Mouse (Mus musculus): ENCODE measurements around the gene Zfp281. TPM values are rescaled to one million over a fixed set of nuclear protein-coding genes. Genes with fewer than 3 reads are reported as not detected.

The Zfp281 gene
- polyA plus RNA-seq, 1 experiment, result 4.0 TPM

DNA sequence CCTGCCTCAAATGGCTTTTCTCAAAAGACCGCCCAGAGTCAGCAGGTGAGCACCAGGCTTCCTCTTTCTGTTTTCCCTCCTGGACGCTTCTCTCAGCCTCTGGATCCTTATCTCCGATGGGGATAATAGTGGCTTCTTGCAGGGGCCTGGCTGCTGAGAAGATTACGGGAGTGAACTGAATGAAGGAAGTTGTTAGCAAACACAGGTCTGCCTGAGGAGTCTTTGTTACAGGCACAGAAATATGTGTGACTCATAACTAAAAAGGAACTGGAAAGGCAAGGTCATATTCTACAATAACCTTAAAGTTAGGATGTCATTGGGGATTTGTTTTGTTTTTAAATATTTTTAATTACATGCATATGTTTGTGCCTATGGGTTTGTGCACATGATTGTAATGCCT is 48.6 kb downstream of the Zfp281 start:
- Histone ChIP-seq H3K4me2 (ENCODE audit: low read depth) (no peak overlapping the region), H3ac (ENCODE audit: control insufficient read depth, insufficient read length) (no peak overlapping the region), H3K27me3 (ENCODE audit: control insufficient read depth, insufficient read depth, insufficient read length) (no peaks in the 10 kb centered on the region), H3K79me2 (ENCODE audit: control insufficient read depth, insufficient read depth) (no peaks in the 10 kb centered on the region), H3K4me3 (no peak overlapping the region), H3K36me3 (ENCODE audit: control insufficient read depth, insufficient read depth) (no peaks in the 10 kb centered on the region)
- TF ChIP-seq MAX (IDR thresholded peaks at IDR 0.05; ENCODE audit: low read depth) (no peak), TCF12 (IDR thresholded peaks at IDR 0.05; ENCODE audit: insufficient read depth, poor library complexity, severe bottlenecking) (no peak), MYOD1 (IDR thresholded peaks at IDR 0.05; ENCODE audit: control insufficient read depth in 1 of 3, insufficient read length in 2 of 3, low read depth in 2 of 3) (no peak), MYOG (IDR thresholded peaks at IDR 0.05; ENCODE audit: control insufficient read depth in 1 of 3, insufficient read depth in 1 of 3, insufficient read length in 2 of 3, low read depth in 2 of 3) (no peak), USF1 (IDR thresholded peaks at IDR 0.05; ENCODE audit: low read depth) (no peak), TCF3 (IDR thresholded peaks at IDR 0.05; ENCODE audit: insufficient read length, low read depth) (no peak), REST (IDR thresholded peaks at IDR 0.05; ENCODE audit: insufficient read depth, insufficient read length) (no peak), POLR2AphosphoS2 (IDR thresholded peaks at IDR 0.05; ENCODE audit: insufficient read length, low read depth) (no peak)

DNA sequence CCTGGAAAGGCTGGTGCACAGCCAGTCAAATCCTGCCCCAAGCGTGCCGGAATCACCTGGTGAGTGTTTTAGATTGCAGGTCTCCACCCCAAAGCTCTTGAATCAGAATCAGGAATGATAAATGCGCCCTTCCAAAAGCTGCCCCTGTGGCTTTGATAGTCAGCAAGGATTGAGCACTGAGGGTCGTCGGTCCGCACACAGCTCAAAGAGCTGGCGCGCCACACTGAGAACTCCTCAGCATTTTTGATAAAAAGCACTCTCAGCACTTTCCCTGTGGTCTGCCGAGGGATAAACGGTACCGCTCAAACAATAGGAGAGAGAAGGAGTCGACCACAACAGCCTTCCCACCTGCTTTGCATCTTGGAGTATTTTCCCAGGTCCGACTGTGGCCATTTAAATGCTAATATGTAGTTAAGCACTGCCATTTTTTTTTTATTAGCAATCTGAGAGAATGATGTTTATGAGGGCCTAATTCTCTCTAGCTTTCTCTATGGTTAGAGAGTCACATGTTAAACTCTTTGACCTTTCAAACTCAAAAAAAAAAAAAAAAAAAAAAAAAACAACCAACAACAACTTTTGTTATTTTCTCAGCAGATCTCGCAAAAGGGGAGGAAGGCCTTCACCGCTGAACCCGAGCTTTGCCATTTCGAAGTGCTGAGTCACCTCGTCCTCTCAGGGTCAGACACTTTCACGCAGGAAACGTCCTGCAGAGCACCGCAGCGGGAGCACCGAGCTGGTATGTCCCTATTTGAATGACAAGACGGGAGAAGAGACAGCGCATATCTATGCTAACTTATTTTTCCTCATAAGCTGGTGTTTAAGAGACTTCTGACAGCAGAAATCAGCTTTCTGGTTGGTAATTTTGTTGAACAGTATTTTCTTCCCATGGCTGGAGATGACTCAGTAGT is 50.1 kb downstream of the Zfp281 start:
- H3ac ChIP-seq (ENCODE audit: control insufficient read depth, insufficient read length), result no peak overlapping the region
- H3K36me3 ChIP-seq (ENCODE audit: control insufficient read depth, insufficient read depth), result no peaks in the 10 kb centered on the region
- no peak overlapping the region for H3K4me3 ChIP-seq
- no peaks in the 10 kb centered on the region for H3K27me3 ChIP-seq (ENCODE audit: control insufficient read depth, insufficient read depth, insufficient read length)
- TF ChIP-seq CEBPB (IDR thresholded peaks at IDR 0.05; ENCODE audit: insufficient read depth, poor library complexity, severe bottlenecking) (no peak), SRF (IDR thresholded peaks at IDR 0.05; ENCODE audit: control insufficient read depth, insufficient read length, low read depth) (no peak), POLR2A (IDR thresholded peaks at IDR 0.05; ENCODE audit: insufficient read length, low read depth) (no peak), MYOD1 (IDR thresholded peaks at IDR 0.05; ENCODE audit: control insufficient read depth in 1 of 3, insufficient read length in 2 of 3, low read depth in 2 of 3) (no peak), USF1 (IDR thresholded peaks at IDR 0.05; ENCODE audit: low read depth) (no peak), POLR2AphosphoS2 (IDR thresholded peaks at IDR 0.05; ENCODE audit: insufficient read length, low read depth) (no peak), TCF3 (IDR thresholded peaks at IDR 0.05; ENCODE audit: insufficient read length, low read depth) (no peak), REST (IDR thresholded peaks at IDR 0.05; ENCODE audit: insufficient read depth, insufficient read length) (no peak), MAX (IDR thresholded peaks at IDR 0.05; ENCODE audit: low read depth) (no peak), MYOG (IDR thresholded peaks at IDR 0.05; ENCODE audit: control insufficient read depth in 1 of 3, insufficient read depth in 1 of 3, insufficient read length in 2 of 3, low read depth in 2 of 3) (no peak), TCF12 (IDR thresholded peaks at IDR 0.05; ENCODE audit: insufficient read depth, poor library complexity, severe bottlenecking) (no peak), E2F4 (IDR thresholded peaks at IDR 0.05; ENCODE audit: insufficient read depth) (no peak)
- no peak overlapping the region for H3K4me2 ChIP-seq (ENCODE audit: low read depth)
- H3K79me2 ChIP-seq (ENCODE audit: control insufficient read depth, insufficient read depth), result no peaks in the 10 kb centered on the region

DNA sequence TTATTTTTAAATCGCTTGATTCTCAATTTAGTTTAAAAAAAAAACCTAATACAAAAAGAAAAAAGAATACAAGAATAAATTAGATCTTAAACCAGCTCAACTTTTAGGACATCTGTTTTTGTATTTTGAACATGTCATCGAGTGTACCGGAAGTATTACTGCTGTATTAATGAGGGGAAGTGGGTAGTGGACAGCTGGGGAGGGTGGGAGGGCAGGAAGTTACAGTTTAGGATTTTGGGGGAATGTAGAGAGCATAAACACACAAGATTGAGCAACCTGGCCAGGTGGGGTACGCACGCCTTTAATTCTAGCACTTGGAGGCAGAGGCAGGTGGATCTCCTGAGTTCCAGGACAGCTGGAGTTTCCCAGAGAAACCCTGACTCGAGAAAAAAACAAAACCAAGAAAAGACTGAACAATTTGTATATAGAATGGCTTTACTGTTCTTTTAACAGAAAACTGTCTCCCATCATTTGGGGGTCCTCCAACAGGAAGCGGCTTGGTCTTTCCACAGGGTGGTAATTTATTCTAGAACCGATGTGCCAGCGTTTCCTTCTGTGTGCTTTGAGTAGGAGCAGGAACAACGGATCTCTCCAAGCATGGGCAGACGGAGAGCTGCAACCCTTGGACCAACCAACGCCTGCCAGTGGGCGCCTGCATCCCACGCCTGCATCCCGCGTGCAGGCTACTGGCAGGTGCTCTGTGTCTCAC is 51.2 kb downstream of the Zfp281 start:
- H3K27me3 ChIP-seq (ENCODE audit: control insufficient read depth, insufficient read depth, insufficient read length), result no peaks in the 10 kb centered on the region
- no peak overlapping the region for H3K4me3 ChIP-seq
- H3K4me2 ChIP-seq (ENCODE audit: low read depth), result no peak overlapping the region
- H3K36me3 ChIP-seq (ENCODE audit: control insufficient read depth, insufficient read depth), result no peaks in the 10 kb centered on the region
- no peaks in the 10 kb centered on the region for H3K79me2 ChIP-seq (ENCODE audit: control insufficient read depth, insufficient read depth)
- H3ac ChIP-seq (ENCODE audit: control insufficient read depth, insufficient read length), result no peak overlapping the region
- TF ChIP-seq E2F4 (IDR thresholded peaks at IDR 0.05; ENCODE audit: insufficient read depth), result no peak
- TF ChIP-seq MYOD1 (IDR thresholded peaks at IDR 0.05; ENCODE audit: control insufficient read depth in 1 of 3, insufficient read length in 2 of 3, low read depth in 2 of 3), result no peak
- TF ChIP-seq MAX (IDR thresholded peaks at IDR 0.05; ENCODE audit: low read depth), result no peak
- TF ChIP-seq MYOG (IDR thresholded peaks at IDR 0.05; ENCODE audit: control insufficient read depth in 1 of 3, insufficient read depth in 1 of 3, insufficient read length in 2 of 3, low read depth in 2 of 3), result no peak
- no peak for TF ChIP-seq TCF12 (IDR thresholded peaks at IDR 0.05; ENCODE audit: insufficient read depth, poor library complexity, severe bottlenecking)
- TF ChIP-seq POLR2AphosphoS2 (IDR thresholded peaks at IDR 0.05; ENCODE audit: insufficient read length, low read depth), result no peak
- no peak for TF ChIP-seq SRF (IDR thresholded peaks at IDR 0.05; ENCODE audit: control insufficient read depth, insufficient read length, low read depth)

DNA sequence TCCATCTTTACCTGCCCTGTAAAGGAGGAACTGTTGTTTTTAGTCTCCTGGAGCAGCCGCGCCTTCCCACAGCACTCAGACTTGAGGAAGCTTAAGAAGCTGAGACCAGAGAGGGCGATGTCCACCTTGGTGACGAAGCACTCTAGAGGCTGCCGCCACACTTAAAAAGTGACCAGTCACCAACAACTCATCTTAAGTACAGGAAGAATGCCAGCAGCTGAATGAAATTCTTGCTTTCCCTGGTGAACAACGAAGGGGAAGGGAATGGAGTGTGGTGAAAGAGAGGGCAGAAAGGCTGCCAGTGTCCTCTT is 51.7 kb downstream of the Zfp281 start:
- TF ChIP-seq USF1 (IDR thresholded peaks at IDR 0.05; ENCODE audit: low read depth), result no peak
- TF ChIP-seq SRF (IDR thresholded peaks at IDR 0.05; ENCODE audit: control insufficient read depth, insufficient read length, low read depth), result no peak
- TF ChIP-seq POLR2A (IDR thresholded peaks at IDR 0.05; ENCODE audit: insufficient read length, low read depth), result no peak
- TF ChIP-seq E2F4 (IDR thresholded peaks at IDR 0.05; ENCODE audit: insufficient read depth), result no peak

More for the DNA sequence above, 51.7 kb downstream of the Zfp281 start:
- Histone ChIP-seq H3K4me2 (ENCODE audit: low read depth) (no peak overlapping the region), H3K79me2 (ENCODE audit: control insufficient read depth, insufficient read depth) (no peaks in the 10 kb centered on the region), H3K4me3 (no peak overlapping the region), H3ac (ENCODE audit: control insufficient read depth, insufficient read length) (no peak overlapping the region), H3K27me3 (ENCODE audit: control insufficient read depth, insufficient read depth, insufficient read length) (no peaks in the 10 kb centered on the region), H3K36me3 (ENCODE audit: control insufficient read depth, insufficient read depth) (no peaks in the 10 kb centered on the region)

All from myocyte (in vitro differentiated cells).